Mouse (Mus musculus) T-cell, adult 2 months (primary cell): ENCODE data around the gene Tmprss9.

ENCODE experiments used
- DNase-seq: peaks from one replicate; pipeline ENCODE4 v3.0.0; 2022; ENCODE audit warnings: low spot score

The Tmprss9 gene

GRCm38 (mm10) chr10:80937646-80938045, 66.0 kb downstream of the Tmprss9 start:
- no peak for DNase-seq

DNA sequence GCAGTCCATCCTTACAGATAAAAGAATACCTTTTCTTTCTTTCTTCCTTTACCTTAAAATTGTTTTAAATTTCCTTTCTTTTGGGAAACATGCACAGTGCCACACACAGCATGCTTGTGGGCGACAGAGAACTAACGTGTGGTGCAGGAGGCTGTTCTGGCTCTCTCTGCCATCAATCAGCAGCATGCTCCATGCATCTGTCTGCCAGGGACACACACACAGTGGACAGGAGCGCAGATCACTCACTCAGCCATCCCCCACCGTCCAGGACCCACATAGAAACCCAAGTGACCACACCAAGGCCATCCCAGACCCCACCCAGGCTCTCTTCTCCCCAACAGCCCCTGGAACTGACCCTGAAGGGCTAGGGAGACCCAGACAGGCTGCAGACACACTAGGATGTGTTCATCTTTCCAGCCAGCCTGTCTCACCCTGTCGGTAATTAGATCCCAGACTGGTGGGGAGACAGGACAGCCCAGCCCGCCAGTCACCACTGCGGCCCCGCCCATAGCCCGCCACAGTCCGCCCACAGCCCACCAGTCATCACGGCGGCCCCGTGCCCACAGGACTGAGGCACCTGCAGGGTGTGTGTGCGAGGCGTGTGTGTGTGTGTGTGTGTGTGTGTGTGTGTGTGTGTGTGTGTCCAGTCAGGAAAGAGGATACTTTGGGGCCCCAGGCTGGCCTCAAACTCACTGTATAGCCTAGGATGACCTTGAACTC, 67.3 kb downstream of the Tmprss9 start:
- DNase-seq = no peak

DNA sequence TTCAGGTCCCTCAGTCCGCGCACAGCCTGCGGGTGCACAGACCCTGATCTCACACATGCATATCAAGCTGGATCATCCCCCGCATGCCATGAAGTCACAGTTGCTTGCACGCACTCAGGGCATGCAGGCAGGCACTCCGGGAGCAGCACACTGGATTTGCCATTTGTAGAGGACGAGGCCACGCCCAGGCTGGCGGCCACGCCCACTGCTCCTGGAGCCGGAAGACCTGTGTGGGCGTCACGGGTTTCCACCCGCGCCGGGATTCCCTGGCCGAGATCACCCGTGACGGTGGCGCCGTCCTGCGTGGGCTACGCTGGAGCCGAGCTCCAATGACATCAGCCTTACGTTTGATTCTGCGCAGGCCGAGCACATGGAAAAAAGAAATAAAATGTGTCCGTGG, 68.0 kb downstream of the Tmprss9 start:
- DNase-seq = peak; percentile 71

- no peak for DNase-seq
These were observed 68.8 kb downstream of the Tmprss9 start for GRCm38 (mm10) chr10:80940320-80940987.

GRCm38 (mm10) chr10:80940988-80941347, 69.3 kb downstream of the Tmprss9 start:
- no peak for DNase-seq

- DNase-seq = no peak
These were observed 71.3 kb downstream of the Tmprss9 start for GRCm38 (mm10) chr10:80942919-80943318.

- no peak for DNase-seq
These were observed 72.1 kb downstream of the Tmprss9 start for GRCm38 (mm10) chr10:80943701-80944100.

GRCm38 (mm10) chr10:80944231-80944630, 72.6 kb downstream of the Tmprss9 start:
- no peak for DNase-seq

DNA sequence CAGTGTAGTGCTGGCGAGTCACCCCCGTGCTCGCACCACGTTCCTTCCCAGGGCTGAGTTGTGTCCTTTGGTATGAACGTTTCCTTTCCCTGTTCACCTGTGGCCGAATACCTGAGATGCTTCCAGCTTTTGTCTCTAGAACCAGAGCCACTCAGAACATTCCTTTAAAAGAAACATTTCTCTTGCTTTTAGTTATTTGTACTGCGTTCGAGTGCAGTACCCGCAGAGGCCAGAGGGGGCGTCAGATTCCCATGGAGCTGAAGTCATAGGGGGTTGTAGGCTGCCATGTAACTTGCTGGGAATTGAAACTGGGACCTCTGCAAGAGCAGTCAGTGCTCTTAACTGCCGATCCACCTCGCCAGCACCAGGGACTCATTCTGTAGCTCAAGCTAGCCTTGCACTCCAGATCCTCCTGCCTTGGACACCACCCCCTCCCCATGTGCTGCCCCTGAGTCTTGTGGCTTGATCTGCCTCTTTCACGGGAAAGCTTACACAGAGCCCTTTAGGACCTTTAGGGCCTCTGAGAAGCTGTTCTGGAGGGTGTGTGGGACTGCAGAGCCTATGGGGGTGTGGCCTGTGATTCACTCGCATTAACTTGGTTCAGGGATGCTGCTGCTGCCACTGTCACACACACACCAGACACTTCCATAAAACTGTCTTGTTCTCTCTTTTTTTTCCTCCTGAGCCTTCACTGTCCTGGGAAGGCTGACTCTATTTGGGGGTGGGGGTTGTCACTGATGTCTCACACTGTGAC, 75.2 kb downstream of the Tmprss9 start:
- DNase-seq = no peak

DNA sequence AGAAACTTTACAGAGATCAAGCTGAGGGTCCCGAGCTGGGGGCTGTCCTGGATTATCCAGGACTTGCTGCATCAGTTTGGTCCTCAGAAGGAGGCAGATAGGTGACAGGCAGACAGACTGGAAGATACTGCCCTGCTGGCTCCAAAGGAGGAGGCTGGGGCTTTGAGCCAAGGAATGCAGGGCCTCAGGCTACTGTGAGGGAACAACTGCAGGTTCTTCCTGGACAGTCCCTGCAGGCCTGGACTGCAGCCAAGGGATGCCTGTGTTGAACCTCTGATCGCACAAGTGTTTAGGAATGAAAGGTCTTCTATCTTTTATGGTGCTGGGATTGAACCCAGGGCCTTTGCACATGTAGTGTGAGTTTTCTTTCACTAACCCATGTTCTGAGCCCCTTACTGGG, 76.2 kb downstream of the Tmprss9 start:
- DNase-seq = no peak

DNA sequence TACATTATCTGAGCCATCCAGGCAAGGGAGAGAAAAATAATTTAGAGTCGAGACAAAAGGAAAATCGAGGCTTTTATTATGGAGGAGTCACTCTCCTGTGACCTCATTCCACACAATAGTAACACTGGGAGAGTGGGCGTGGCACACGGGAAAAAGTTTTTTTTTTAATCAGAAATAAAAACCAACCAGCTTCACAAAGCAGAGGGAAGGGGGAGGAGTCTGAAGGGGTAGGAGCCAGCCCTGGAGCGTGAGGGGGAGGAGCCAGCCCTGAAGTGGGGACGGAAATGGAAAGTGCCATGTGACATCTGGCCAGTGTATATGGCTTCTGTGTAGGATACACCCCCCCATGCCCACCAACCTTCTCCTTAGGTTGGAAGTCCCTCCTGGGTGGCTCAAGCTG, 76.9 kb downstream of the Tmprss9 start:
- no peak for DNase-seq

DNA sequence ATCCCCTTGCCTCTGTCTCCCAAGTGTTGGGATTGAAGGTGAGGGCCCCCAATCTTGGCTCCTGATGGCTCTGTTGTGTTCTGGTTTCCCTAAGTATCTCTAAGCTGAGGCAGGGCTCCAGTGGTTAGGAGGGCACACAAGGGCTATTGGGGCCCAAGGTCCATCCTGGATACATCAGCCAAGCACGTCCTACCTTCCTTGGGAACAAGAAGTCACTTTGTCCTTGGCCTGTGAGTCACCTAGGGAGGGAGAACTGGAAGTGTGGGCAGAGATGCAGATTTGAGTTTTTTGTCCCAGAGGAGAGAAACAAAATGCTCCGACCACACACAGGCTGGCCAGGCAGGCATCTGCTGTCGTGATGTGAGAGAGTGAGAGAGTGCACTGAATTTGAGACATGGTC, 77.4 kb downstream of the Tmprss9 start:
- no peak for DNase-seq
